Mouse (Mus musculus): ENCODE data around the gene Parm1. TPM values are rescaled to one million over a fixed set of nuclear protein-coding genes. Genes with fewer than 3 reads are reported as not detected.

Gene Parm1
- polyA plus RNA-seq, 1 experiment from 2014 or later = 0.31 TPM

DNA sequence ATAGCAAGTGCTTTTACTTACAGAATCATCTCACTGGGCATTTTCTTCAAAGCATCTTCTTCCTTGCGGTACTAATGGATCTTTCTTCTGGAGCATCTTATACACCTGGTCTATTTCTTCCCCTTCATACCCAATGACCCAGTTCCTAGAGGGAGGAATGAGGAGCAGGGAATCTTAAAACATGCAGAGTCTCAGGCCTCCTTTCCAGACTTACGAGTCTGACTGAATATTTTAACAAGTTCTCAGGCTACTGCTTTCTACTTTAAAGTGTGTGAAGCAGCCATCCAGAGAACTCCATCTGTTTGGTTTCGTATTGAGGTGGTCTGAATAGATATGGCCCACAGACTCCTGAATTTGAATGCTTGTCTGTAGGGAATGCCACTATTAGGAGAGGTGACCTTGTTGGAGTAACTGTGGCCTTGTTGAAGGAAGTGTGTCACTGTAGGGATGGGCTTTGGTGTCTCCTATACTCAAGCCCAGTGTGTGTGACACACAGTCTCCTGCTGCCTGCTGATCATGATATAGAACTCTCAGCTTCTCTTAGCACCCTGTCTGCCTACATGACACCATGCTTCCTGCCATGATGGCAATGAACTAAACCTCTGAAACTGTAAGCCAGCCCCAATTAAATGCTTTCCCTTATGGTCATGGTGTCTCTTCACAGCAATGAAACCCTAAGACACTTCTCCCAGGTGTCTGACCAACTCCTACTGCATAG is 137.1 kb downstream of the Parm1 start:
- no peak overlapping the region for H3K27ac ChIP-seq (ENCODE audit: low read depth)
- 72% methylated on average over 3 of the region's 3 CpGs for WGBS (ENCODE audit: insufficient replicate concordance)
- DNase-seq = no peak
- no peak overlapping the region for H3K9ac ChIP-seq (replicated peaks)
- H3K36me3 ChIP-seq (replicated peaks; ENCODE audit: insufficient read depth, low read length) = no peaks in the 10 kb centered on the region
- ATAC-seq = no peak
- H3K4me2 ChIP-seq (ENCODE audit: low read depth, low read length) = no peak overlapping the region
- no peak for TF ChIP-seq EP300 (IDR thresholded peaks at IDR 0.05; ENCODE audit: low read depth)
- TF ChIP-seq CTCF (IDR thresholded peaks at IDR 0.05; ENCODE audit: low read depth) = no peak
- H3K4me1 ChIP-seq (ENCODE audit: insufficient read depth) = no peaks in the 10 kb centered on the region
- H3K4me3 ChIP-seq (ENCODE audit: low read depth, low read length) = no peak overlapping the region
- no peaks in the 10 kb centered on the region for H3K27me3 ChIP-seq (ENCODE audit: insufficient read depth, low read length)
- H3K9me3 ChIP-seq (ENCODE audit: low read length) = no peaks in the 10 kb centered on the region

DNA sequence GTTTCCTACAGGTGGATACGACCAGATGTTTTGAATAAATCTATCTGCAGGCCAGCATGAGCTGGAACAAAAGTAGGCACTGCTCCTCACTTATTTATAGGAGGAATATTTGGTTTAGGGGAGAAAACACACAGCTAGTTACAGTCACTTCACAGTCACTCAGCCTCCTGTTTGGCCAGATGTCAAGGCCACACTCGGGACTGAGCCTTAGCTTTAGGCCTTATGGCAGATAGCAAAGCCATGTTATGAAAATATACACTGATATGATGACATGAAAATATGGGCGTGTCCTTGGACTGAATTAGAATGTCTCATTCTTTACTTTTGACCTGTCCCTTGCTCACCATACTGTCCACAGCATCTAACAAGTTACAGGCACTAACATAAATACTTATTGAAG is 137.8 kb downstream of the Parm1 start:
- DNase-seq = no peak
- Histone ChIP-seq H3K27me3 (ENCODE audit: insufficient read depth, low read length) (no peaks in the 10 kb centered on the region), H3K4me3 (ENCODE audit: low read depth, low read length) (no peak overlapping the region), H3K27ac (ENCODE audit: low read depth) (no peak overlapping the region), H3K4me2 (ENCODE audit: low read depth, low read length) (no peak overlapping the region), H3K9ac (replicated peaks) (no peak overlapping the region), H3K4me1 (ENCODE audit: insufficient read depth) (no peaks in the 10 kb centered on the region), H3K9me3 (ENCODE audit: low read length) (no peaks in the 10 kb centered on the region), H3K36me3 (replicated peaks; ENCODE audit: insufficient read depth, low read length) (no peaks in the 10 kb centered on the region)
- no peak for ATAC-seq
- TF ChIP-seq EP300 (IDR thresholded peaks at IDR 0.05; ENCODE audit: low read depth) (no peak), CTCF (IDR thresholded peaks at IDR 0.05; ENCODE audit: low read depth) (no peak)
- 50% methylated on average over 3 of the region's 3 CpGs for WGBS (ENCODE audit: insufficient replicate concordance)

DNA sequence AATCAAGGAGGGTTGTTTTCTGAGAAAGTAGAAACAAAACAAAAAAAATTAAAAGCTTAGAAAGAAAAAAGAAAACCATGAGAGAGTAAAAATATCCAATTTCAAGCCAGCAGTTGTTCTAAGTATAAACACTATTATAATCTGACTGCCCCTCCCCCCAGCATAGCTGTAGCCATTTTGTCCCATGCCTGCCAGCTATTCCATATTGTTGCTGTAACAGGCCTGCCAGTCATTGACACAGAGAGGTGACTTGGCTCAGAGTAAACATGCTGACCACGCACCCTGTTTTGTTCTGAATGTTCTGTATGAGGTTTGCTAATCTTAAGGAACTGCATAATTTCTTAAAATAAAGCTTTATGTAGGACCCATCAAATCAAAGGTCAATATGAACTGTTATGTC is 145.3 kb downstream of the Parm1 start:
- no peaks in the 10 kb centered on the region for H3K9me3 ChIP-seq (ENCODE audit: low read length)
- WGBS (ENCODE audit: insufficient replicate concordance) = 71% methylated on average over 1 of the region's 1 CpGs
- H3K27me3 ChIP-seq (ENCODE audit: insufficient read depth, low read length) = no peaks in the 10 kb centered on the region
- no peaks in the 10 kb centered on the region for H3K36me3 ChIP-seq (replicated peaks; ENCODE audit: insufficient read depth, low read length)
- no peak overlapping the region for H3K4me2 ChIP-seq (ENCODE audit: low read depth, low read length)
- no peak overlapping the region for H3K27ac ChIP-seq (ENCODE audit: low read depth)
- TF ChIP-seq EP300 (IDR thresholded peaks at IDR 0.05; ENCODE audit: low read depth) (no peak), CTCF (IDR thresholded peaks at IDR 0.05; ENCODE audit: low read depth) (no peak)
- no peak for ATAC-seq
- no peaks in the 10 kb centered on the region for H3K4me1 ChIP-seq (ENCODE audit: insufficient read depth)
- DNase-seq = no peak
- no peak overlapping the region for H3K4me3 ChIP-seq (ENCODE audit: low read depth, low read length)
- no peak overlapping the region for H3K9ac ChIP-seq (replicated peaks)

GRCm38 (mm10) chr5:91667127-91667526 is 149.7 kb downstream of the Parm1 start:
- TF ChIP-seq EP300 (IDR thresholded peaks at IDR 0.05; ENCODE audit: low read depth) (no peak), CTCF (IDR thresholded peaks at IDR 0.05; ENCODE audit: low read depth) (no peak)
- 79% methylated on average over 4 of the region's 4 CpGs for WGBS (ENCODE audit: insufficient replicate concordance)
- no peak overlapping the region for H3K9ac ChIP-seq (replicated peaks)

GRCm38 (mm10) chr5:91669235-91669634 is 151.8 kb downstream of the Parm1 start:
- Histone ChIP-seq H3K4me1 (ENCODE audit: insufficient read depth) (no peaks in the 10 kb centered on the region), H3K9me3 (ENCODE audit: low read length) (no peaks in the 10 kb centered on the region), H3K27me3 (ENCODE audit: insufficient read depth, low read length) (no peaks in the 10 kb centered on the region), H3K4me3 (ENCODE audit: low read depth, low read length) (no peak overlapping the region), H3K4me2 (ENCODE audit: low read depth, low read length) (no peak overlapping the region), H3K9ac (replicated peaks) (no peak overlapping the region), H3K36me3 (replicated peaks; ENCODE audit: insufficient read depth, low read length) (no peaks in the 10 kb centered on the region), H3K27ac (ENCODE audit: low read depth) (no peak overlapping the region)
- ATAC-seq (no peak), DNase-seq (no peak)
- TF ChIP-seq EP300 (IDR thresholded peaks at IDR 0.05; ENCODE audit: low read depth) (no peak), CTCF (IDR thresholded peaks at IDR 0.05; ENCODE audit: low read depth) (no peak)
- 78% methylated on average over 4 of the region's 4 CpGs for WGBS (ENCODE audit: insufficient replicate concordance)

More at GRCm38 (mm10) chr5:91667127-91667526, 149.7 kb downstream of the Parm1 start:
- Histone ChIP-seq H3K27ac (ENCODE audit: low read depth) (no peak overlapping the region), H3K4me1 (ENCODE audit: insufficient read depth) (no peaks in the 10 kb centered on the region), H3K36me3 (replicated peaks; ENCODE audit: insufficient read depth, low read length) (no peaks in the 10 kb centered on the region), H3K9me3 (ENCODE audit: low read length) (no peaks in the 10 kb centered on the region), H3K4me3 (ENCODE audit: low read depth, low read length) (no peak overlapping the region), H3K27me3 (ENCODE audit: insufficient read depth, low read length) (no peaks in the 10 kb centered on the region), H3K4me2 (ENCODE audit: low read depth, low read length) (no peak overlapping the region)
- DNase-seq = no peak
- ATAC-seq = no peak

Other genes starting within 250 kb of the Parm1 start
- 0.29 and 0.36 TPM in 2 replicates for gene Btc, start 114.6 kb upstream of the Parm1 start, polyA plus RNA-seq (2015; fragmentation: Nextera tagmentation; extraction: Ambion mirVana)

Data from liver, postnatal 0 days (tissue).